Mouse (Mus musculus) heart, adult 2 months (tissue): ENCODE data around the gene Hdac8.

ENCODE experiments used
- CTCF ChIP-seq: fragments of 200-600 bp; IDR thresholded peaks from 2 replicates; pipeline ENCODE4 v1.8.1; 2022; ENCODE audit warnings: antibody characterized with exemption, mild to moderate bottlenecking, moderate library complexity
- EP300 ChIP-seq: fragments of 200-500 bp; IDR thresholded peaks from 2 replicates; pipeline ENCODE4 v1.6.1; 2011; ENCODE audit warnings: low read depth, low read length, control low read depth; ENCODE audit not compliant: insufficient read depth

DNA sequence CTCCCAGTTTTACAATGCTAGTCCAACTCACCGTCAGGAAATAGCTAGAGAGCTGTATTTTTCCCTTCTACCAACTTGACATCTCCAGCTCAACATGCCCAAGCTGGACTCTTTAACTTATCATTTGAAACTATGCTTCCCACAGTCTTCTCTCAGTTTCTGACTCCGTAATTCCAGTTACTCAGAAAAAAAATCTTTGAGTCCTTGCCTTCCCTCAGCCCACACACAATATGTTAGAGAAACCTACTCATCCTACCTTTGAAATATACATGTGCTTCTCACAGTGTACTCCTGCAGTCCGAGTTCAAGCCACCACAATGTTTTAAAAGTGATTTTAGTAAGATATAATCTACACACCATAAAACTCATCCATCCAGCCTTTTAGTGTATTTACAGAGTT is 151.7 kb downstream of the Hdac8 start:
- TF ChIP-seq CTCF, result no peak
- no peak for TF ChIP-seq EP300
